Mouse (Mus musculus) lung, postnatal 10 days (tissue): ENCODE data around the gene Ncmap.
A peak's percentile ranks its signal among the peaks of the same experiment; 100 is the strongest.

Experiments
- DNase-seq: peaks from one replicate; pipeline ENCODE4 v3.0.0; 2021

Ncmap gene

DNA sequence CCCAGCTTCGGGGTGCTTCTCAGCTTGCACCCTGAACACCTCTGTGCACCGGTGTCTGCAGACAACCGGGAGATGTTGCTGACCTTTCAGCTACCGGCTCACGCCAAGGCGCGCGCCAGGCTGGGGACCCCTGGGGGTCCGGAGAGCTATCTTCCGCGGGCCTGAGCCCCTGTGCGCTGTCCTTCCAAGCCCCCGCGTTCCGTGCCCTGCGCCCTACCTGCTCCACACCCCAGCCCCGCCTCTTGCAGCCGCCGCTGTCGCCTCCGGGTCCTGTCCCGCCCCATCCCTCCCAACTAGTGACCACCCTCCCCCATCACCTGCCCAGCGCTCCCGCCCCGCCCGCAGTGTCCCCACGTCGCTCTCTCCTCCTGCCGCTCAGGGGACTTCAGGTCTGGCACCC, at the start of gene Ncmap:
Ncmap (minus strand) TSS at position 237 of the 400 bp plus-strand sequence.
- DNase-seq: no peak

DNA sequence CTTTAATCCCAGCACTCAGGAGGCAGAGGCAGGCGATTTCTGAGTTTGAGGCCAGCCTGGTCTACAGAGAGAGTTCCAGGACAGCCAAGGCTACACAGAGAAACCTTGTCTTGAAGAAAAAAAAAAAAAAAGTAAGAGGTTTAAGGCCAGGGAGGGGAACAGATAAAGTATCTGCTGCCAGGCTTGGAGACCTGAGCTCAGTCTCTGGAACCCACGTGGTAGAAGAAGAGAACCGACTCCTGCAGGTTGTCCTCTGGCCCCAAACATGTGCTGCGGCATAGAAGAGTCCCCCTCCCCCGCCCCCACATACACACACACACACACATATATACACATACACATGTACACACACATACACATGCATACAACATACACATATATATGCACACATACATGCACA, 44.4 kb upstream of the Ncmap start:
- no peak for DNase-seq

DNA sequence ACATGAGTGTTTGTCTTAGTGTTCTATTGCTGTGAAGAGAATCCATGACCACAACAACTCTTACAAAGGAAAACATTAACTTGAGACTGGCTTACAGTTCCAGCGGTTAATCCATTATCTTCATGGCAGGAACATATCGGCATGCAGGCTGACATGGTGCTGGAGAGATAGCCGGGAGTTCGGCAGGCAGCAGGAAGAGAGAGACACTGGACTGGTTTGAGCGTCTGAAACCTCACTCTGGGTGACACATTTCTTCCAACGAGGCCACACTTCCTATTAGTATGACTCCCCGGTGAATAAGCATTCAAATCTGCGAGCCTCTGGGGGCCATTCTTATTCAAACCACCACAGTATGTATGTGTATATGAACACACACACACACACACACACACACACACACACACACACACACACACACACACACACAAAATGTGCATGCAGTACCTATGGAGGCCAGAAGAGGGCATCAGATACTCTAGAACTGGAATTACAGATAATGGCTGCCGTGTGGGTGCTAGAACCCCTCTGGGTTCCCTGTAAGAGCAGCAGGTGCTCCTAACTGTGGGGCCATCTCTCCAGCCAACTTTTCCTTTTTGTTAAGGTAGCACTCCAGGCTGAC, 42.0 kb upstream of the Ncmap start:
- DNase-seq: peak; percentile 53

DNA sequence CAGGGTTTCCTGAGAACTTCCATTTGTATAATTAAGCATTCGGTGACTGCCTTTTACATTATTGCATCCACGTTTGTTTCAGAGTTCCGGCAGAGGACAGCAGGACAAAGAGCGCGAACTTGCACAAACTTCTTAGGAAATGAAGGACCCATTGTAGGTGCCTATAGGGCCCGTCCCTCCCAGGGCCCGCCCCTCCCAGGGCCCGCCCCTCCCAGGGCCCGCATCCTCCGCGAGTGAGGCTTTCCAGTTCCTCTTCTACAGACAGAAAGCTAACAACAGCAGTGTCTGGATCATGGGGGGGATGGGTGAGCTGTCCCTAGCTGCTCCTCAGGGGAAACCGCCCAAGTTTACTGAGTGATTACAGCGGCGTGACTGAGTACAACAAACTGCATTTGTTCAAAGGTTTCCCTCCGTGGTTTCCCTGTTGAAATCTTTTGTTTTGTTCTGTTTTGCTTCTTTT, 41.2 kb upstream of the Ncmap start:
- peak; percentile 77 for DNase-seq

DNA sequence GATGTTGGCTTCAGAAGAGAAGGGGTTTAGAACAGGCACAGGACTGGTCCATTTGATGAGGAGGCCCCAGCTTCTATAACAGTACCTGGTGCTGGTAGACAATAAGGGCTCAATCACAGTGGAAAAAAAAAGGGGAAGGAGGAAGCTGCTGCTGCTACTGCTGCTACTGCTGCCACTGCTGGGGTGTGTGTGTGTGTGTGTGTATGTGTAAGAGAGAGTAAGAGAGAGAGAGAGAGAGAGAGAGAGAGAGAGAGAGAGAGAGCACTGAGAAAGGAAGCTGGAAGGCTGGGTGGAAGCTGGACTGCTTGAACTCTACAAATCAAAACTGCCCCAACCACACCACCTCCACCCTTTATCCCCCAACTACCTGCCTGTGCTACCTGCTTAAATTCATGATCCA, 39.9 kb upstream of the Ncmap start:
- no peak for DNase-seq

DNA sequence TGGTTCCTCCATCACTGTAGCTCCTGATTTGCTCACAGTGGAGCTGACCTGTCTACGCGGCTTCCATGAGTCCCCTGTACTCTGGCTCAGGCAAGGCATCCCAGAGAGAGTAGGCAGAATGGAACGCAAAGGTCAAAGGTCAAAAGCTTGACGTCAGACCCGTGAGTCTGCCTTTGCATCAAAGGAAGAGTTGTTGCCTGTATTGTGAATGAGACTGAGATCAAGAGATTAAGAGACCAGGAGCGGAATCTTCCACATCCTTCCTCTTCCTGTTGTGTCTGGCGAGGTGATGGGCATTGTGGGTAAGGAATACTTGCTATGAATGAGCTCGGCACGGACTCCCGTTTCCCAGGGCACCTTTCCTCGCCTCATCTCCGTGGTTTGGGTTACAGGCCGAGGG, 38.3 kb upstream of the Ncmap start:
- DNase-seq: peak; percentile 73

DNA sequence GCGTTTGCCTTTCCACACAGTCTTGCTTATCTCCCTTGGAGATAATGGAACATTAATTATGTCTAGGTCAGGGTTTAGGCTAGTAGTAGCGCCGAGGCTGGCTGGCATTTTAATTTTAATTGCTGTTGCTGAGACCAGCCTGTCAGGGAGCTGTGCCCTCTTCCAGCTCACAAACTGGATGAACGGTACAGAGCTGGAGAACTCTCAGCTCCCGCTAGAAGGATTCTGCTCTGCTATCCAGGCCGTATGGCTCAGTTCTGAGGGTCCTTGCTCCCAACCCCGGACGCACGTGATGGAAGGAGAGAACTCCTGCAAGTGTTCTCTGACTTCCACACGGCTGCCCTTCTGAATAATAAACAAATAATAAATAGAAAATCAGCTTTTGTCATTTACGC, 36.4 kb upstream of the Ncmap start:
- DNase-seq: peak; percentile 16

DNA sequence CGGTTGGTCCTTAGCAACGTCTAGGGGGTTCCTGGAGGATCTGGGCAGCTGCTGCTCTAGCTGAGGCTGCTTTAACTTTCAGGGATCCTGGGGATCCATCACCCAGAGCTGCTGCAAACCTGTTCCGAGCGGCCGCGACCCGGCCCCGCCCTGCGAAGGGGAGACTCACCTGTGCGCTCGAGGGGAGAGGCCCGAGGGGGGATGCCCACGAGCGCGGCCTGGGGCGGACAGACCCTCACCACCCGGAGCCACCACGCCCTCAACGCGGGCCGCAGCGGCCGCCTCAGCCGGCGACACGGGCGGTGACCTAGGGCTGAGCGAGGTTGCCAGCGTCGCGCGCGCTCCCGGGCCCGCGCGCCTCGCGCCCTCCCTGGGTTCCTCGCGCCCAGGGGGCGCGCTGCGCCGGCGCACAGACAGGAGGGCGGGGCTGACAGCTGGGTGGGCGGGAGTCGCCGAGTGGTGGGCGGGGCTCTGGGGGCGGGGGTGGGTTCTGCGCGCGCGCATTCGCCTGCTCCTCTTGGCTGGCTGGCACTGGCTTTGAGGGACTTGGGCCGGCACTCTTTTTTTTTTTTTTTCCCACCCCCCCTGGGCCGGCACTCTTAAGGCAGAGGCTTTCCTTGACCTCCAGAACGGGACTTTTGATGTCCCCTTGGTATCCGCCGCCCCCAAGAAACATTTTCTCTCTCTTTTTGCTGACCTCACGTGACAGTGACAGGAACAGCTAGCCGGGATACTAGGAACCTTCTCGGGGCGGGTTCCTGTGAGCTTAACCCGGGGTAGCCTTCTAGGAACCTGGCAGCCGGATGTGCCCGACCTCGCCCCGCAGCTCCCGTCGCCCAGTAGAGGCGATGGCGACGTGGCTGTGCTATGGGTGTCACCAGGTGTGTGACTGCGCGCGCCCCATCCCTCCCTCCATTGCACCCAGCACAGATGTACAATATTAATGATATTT, 35.7 kb upstream of the Ncmap start, which contains the start of gene Rcan3:
Rcan3 (minus strand) TSS at position 411 of the 952 bp plus-strand sequence.
- peak; percentile 76 for DNase-seq

DNA sequence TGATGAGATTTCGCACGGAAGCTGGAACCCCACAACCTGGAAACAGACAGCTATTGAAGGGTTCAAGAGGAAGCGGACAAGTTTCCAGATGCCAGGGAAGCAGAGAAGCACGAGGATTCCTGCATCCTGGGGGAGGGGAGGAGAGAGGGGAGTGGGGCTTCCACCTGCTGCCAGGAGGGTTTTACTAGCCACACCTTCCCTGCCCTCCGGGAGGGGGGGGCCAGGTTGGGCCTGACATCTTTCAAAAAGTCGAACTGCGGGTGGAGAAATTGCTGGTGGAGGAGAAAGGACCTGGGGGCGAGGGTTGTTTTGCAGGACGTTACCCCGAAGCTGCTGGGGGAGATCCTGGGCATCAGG, 35.0 kb upstream of the Ncmap start:
- DNase-seq: peak; percentile 41

DNA sequence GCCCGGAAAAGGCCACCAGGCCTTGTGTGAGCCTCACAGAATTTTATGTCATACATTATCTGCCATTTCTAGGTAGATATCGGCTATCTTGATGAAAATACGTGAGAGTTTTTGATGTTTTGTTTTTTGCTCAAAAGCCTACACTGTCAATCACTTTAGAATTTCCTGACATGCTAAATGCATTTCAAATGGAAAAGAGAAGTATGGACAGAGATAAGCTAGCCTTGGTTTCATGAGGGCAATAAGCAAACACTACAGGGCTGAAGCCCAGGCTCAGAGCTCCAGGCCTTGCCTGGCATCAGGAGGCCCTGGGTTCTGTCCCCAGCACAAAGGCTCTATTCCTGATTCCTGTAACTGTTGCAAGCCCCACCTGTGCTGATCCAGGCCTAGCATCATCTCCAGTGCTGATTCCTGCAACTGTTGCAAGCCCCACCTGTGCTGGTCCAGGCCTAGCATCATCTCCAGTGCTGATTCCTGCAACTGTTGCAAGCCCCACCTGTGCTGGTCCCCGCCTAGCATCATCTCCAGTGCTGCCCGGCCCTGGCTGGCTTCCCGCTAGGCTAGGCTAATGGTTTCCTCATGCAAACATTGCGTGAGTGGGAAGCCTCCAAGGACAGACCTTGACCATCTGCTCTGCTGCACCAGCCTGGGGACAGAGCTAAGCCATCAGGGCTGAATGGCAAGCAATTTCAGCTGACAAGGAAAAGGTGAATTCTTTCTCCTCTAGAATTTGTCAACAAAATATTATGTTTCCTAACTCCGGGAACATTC, 32.1 kb upstream of the Ncmap start:
- no peak for DNase-seq

DNA sequence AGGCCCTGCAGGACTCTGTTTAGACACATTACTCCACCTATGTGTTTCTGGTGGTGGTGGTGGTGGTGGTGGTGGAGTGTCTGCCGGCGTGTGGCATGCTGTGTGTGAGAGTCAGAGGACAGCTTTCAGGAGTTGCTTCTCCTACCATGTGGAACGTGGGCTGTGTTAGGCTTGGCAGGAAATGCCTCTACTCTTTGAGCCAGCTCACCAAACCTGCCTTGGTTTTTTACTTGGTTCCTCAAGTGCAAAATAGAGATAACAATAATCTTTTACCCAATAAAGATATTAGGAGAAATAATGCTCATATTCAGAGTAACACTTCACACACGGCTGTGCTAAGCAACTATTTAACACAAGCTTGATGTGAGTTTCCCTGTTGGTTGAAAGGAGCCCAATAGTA, 31.4 kb upstream of the Ncmap start:
- DNase-seq: no peak

DNA sequence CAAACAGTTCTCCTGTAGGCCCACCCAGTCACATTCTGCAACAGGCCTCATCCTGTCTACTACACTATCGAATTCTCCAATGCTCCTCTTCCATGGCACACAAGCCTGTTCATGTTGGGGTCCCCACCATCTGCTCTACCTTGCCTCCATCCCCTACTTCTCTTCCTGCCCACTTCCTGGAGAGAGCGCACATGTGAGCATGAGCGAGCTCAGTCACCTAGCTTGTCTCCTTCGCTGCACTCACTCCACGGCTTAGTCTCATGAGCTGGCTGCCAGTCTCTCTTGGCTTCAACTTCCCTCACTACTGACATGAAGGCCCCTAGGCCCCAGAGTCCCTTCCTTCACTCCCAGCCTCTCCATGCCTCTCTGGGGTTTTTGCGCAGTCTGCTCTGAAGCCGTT, 28.6 kb upstream of the Ncmap start:
- DNase-seq: no peak

DNA sequence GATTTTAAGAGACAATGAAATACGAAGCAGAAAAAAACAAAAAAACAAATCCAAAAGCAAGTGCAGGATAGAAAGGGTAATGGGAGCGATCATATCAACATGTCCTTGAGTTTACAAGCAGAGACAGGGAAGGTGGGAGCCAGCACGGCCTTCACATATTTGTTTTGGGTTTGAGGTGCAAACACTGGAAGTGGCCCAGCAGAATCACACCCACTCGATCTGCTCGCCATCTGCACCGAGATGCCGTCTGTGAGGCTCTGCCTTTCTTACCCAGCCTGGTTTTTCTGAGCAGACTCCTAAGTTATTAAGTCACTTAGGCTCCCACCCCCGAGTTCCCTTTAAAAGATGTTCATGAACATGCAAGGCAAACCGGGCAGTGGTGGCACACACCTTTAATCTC, 27.6 kb upstream of the Ncmap start:
- DNase-seq: no peak

DNA sequence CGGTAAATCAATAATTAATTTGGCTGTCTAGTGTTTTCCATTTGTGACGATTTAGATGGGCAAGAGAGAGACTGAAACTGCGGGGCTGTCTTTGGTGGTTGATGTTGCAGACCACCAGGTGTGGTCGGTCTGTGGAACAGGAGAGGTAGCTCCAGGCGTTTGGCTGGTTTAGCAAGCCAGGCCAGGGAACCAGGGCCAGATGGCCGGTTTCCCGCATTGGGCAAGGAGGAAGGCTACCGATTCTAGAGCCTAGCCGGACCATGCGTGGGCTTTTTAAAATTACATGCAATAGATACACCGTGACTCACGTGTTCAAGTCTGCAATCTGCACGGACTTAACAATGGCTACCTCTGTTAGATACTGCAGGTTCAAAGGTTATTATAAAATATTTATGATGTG, 22.9 kb upstream of the Ncmap start:
- no peak for DNase-seq

DNA sequence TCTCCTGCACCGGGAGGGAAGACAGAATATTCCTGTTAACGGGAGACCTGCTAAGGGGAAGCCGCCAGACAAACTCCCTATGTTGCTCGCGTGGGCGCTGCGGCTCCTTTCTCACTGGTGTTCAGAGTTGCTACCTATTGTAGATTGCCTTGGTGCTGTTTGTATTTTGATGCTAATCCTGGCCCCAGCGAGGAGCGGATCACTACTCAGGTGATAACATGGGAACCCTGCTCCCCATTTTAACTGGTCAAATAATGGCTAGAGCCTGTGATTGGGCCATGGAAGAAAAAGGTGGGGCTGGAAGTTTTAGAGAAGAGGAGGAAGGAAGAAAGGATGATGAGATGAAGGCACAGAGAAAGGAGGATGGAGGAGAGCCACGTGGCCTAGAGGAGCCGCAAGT, 22.4 kb upstream of the Ncmap start:
- DNase-seq: no peak

DNA sequence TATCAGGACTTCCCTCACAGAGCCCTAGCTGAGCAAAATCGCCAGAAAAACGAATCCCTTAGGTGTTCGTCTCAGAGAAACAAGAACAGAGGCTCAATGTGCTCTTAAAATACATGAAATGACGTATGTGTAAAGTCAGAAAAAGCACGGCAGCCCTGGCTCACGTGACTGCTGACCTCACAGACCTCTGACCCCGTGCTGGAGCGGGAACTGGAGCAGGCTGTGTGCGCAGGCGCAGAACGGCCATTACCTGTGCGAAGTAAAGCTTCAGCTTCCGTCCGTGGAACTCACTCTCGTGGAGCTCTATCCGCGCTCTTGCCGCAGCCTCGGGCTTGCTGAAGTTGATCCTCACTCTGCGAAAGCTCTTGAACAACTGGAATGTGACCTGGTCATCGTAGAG, 22.0 kb upstream of the Ncmap start:
- DNase-seq: no peak

DNA sequence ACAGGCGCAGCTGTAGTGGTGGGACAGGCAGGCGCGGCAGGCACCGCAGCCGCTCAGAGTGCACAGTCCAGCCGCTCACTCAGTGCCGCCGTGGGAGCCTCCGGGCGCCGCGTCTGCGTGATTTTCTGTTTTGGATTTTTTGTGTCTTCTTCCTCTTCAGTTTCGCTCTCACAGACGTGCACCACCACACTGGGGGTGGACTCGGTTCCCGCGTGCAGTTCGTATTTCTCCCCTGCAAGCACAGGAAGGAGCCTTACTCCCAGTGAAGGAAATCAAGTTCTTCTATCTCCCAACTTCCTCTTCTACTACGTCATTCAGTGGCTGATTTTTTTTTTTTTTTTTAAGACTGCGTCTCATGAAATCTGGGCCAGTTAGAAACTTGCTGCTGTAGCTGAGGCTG, 18.3 kb upstream of the Ncmap start:
- DNase-seq: no peak

DNA sequence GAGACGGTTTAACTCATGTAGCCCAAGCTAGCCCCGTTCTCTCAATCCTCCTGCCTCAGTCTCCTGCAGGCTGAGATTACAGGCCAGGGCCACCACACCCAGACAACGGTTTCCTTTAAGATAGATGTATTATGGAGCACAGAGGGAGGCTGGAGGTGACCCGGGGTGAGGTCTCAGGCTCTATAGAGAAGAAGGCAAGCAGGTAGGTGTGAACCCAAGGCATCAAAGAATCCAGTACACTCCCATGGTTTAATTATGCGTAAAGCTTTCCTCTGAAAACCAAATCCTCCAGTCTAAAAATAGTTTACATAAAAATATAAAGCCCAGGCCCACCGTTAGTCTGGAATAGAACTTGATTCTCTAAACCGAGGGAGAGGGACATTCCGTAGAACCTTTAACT, 15.5 kb upstream of the Ncmap start:
- no peak for DNase-seq

DNA sequence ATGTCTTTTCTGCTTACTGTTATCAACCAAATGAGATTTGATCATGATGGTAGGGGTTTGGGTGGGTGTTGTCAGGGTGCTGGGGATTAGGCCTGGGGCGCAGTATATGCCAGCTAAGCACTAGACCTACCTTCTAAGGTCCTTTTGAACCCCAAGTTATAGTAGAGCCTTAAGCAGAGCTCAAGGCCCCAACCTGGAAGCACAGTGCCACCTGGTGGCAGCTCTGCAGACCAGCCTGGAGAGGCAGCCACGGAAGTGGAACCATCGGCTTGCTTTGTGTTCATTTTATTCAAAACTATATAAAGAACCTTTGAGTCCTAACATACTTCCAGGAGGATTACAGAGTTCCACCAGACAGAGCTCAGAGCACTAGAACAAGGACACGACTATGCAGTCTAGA, 13.6 kb upstream of the Ncmap start:
- peak; percentile 63 for DNase-seq

DNA sequence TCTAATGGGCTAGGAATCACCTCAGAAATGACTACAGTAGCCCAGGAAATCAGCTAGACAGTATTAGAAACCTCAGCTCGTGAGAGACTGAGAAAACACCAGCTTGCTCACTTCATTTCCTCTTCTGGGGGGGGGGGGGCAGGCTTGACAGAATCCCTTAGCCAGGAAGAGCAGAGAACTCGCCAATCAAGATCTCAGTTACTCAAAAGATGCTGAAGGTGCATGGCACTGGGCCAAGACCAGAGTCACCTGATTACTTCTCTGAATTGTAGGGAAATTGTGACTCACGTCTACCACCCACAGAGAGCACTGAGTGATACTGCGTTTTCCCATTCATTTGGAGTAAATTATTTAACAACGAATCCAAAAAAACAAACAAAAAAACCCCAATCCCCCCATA, 8.2 kb upstream of the Ncmap start:
- DNase-seq: no peak

DNA sequence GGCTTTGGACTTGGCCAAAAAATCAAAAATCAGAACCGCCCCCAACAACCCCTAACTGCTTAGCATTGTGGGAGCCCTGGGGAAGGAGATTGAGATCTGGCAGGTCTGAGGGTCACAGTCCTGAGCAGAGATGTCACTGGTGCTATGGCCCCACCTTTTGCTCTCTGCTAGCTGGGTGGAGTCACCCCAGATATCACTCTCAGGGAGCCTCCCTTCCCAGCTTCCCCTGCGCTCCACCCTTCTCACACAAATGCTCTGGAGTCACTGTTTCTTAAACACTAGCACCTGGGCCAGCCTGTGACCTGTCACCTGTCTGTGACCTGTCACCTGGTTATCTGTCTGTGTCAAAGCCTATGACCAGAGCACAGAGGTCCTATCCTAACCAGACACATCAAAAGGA, 6.9 kb upstream of the Ncmap start:
- no peak for DNase-seq

DNA sequence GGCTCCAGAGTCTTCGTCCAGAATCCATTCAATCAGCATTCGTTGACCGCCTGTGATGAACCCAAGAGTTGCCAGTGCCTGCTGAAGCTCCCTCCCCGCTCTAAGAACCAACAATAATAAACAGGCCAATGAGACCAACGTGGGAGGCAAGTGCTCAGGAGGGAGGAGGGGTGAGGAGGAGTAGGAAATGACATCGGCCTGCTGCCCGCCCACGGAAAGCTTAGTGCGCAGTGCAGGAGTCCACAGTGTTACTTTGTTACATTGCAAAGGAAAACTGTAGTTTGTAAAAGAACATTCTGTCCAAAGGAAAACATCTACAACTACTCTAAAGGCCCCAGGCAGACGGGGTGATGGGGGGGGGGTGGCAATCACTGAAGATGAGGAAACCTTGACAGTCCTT, 6.0 kb upstream of the Ncmap start:
- DNase-seq: no peak

DNA sequence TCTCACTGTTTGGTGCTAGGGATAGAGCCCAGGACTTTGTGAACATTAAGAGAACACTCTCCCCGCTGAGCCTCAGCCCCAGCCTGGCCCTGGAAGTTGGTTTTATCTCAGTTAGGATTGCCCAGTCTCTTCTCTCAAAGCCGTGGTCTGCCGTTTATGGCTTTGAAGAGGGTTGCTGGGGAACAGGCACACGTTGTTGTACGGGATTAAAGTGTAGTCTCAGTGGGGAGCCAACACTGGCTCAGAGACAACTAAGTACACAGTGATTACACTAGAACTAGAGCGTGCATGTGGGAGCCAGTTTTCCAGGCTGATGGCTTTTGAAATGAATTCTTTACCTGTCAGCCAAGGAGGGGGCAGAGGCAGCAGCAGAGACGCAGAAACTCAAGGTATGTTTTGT, 3.9 kb upstream of the Ncmap start:
- no peak for DNase-seq

DNA sequence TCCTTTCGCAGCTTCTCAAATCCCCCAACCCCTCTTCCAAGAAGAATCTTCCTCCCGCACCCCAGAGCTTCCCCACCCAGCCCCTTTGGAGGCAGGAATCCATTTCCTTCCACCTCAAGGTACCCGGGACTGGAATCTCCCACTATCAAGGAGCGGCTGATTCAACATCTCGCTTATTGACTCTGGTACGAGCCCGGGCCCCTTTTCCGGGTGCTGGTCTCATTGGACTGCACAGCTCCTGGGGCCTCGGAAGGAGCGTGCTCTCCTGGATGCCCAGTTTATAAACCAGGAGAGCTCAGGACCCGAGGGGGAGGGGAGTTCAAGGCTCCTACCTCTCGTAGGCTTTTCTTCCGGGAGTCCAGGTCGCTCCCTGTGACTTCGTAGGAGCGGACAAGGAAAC, 476 bp downstream of the Ncmap start:
- DNase-seq: no peak
